In the genomic region with DNA sequence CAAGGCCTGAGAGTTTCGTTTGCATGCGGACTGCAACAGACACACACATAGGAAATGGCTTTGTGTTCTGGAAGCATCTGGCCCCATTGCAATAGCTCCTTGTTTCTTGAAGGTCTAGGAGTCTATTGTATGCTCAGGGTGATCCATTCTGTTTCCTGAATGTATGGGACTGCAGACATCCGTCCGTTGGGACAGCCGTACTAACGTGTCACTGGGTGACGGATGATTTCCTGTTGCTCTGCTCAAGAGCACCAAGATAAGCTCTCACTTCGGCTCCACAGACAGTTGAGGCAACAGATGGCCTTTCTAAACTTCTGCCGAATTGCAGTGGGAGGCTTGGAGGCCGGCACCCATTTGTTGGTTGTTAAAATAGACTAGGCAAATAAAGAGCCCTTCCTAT, we compare ENCODE assay signal across 8 mouse cellular contexts.
DNase-seq lines count a peak whose midpoint lies in the region; ATAC-seq lines count a peak whose summit lies in the region.

No protein-coding gene starts in this region.

- no peaks in the 10 kb centered on the region for H3K36me3 ChIP-seq in kidney, embryonic 14.5 days (ENCODE audit: control insufficient read depth, insufficient read depth, low read length)
- no peaks in the 10 kb centered on the region for H3K36me3 ChIP-seq in intestine, embryonic 16.5 days (ENCODE audit: control insufficient read depth, insufficient read depth, low read length)
- no peaks in the 10 kb centered on the region for H3K36me3 ChIP-seq in megakaryocyte, embryonic 14.5 days (replicated peaks; ENCODE audit: low read length)

- H3K27me3 ChIP-seq in kidney, embryonic 14.5 days (ENCODE audit: control insufficient read depth, insufficient read depth, low read length), result no peaks in the 10 kb centered on the region
- no peaks in the 10 kb centered on the region for H3K27me3 ChIP-seq in intestine, embryonic 16.5 days (replicated peaks; ENCODE audit: control insufficient read depth, insufficient read depth, low read length)
- no peaks in the 10 kb centered on the region for H3K27me3 ChIP-seq in megakaryocyte, embryonic 14.5 days (replicated peaks)

- WGBS in kidney, embryonic 14.5 days, result 18% methylated on average over 10 of the region's 10 CpGs
- 29% methylated on average over 10 of the region's 10 CpGs for WGBS in intestine, embryonic 16.5 days

- no peak overlapping the region for H3K9ac ChIP-seq in kidney, embryonic 14.5 days (ENCODE audit: low read depth, low read length)
- H3K9ac ChIP-seq in intestine, embryonic 16.5 days (ENCODE audit: low read depth, low read length), result no peak overlapping the region

- H3K4me3 ChIP-seq in kidney, embryonic 14.5 days (ENCODE audit: low read length), result no peak overlapping the region
- H3K4me3 ChIP-seq in intestine, embryonic 16.5 days (ENCODE audit: low read length), result no peak overlapping the region
- peak overlapping the region; percentile 86 for H3K4me3 ChIP-seq in megakaryocyte, embryonic 14.5 days (replicated peaks)

- H3K27ac ChIP-seq in kidney, embryonic 14.5 days (ENCODE audit: low read depth, low read length), result peak overlapping the region; percentile 38; the same call in 1 of the 2 replicates
- peak overlapping the region; percentile 68 for H3K27ac ChIP-seq in intestine, embryonic 16.5 days (ENCODE audit: low read length)

- H3K4me2 ChIP-seq in kidney, embryonic 14.5 days (replicated peaks; ENCODE audit: low read depth, low read length), result no peak overlapping the region
- H3K4me2 ChIP-seq in intestine, embryonic 16.5 days (ENCODE audit: low read depth, low read length), result no peak overlapping the region

- no peak for DNase-seq in kidney, adult 8-10 months
- DNase-seq in brain, adult 2 months (ENCODE audit: low read depth, low spot score), result peak; percentile 37
- no peak for DNase-seq in ovary, adult 18-20 months (ENCODE audit: low spot score)
- no peak for DNase-seq in adrenal gland, postnatal 25 days

- no peaks in the 10 kb centered on the region for H3K4me1 ChIP-seq in kidney, embryonic 14.5 days (ENCODE audit: control insufficient read depth, insufficient read depth, low read length)
- H3K4me1 ChIP-seq in intestine, embryonic 16.5 days (ENCODE audit: control insufficient read depth, insufficient read depth, low read length), result peaks cover 7% of the 10 kb centered on the region; the same call in 1 of the 2 replicates
- H3K4me1 ChIP-seq in megakaryocyte, embryonic 14.5 days, result peaks cover 53% of the 10 kb centered on the region

- no peaks in the 10 kb centered on the region for H3K9me3 ChIP-seq in kidney, embryonic 14.5 days (ENCODE audit: control insufficient read depth, low read length)
- no peaks in the 10 kb centered on the region for H3K9me3 ChIP-seq in intestine, embryonic 16.5 days (ENCODE audit: control insufficient read depth, low read length)
- no peaks in the 10 kb centered on the region for H3K9me3 ChIP-seq in megakaryocyte, embryonic 14.5 days

- ATAC-seq in kidney, embryonic 14.5 days (ENCODE audit: low FRiP score, low TSS enrichment), result peak; percentile 52; the same call in 1 of the 2 replicates
- ATAC-seq in intestine, embryonic 16.5 days, result peak; percentile 69
- no peak for ATAC-seq in monocyte, adult 5-6 weeks (replicated peaks; ENCODE audit: insufficient number of reproducible peaks, low FRiP score, low TSS enrichment, poor library complexity, severe bottlenecking)
